ENCODE assay signal across 8 mouse cellular contexts in genomic region chr12:54694847-54695510, GRCm38 (mm10). TPM values are rescaled to one million over a fixed set of nuclear protein-coding genes. Genes with fewer than 3 reads are reported as not detected.
A peak's percentile ranks its signal among the peaks of the same experiment; 100 is the strongest.
DNase-seq lines count a peak whose midpoint lies in the region; ATAC-seq and TF ChIP-seq lines count a peak whose summit lies in the region.

No protein-coding gene starts in this region.

- no peaks in the 10 kb centered on the region for H3K27me3 ChIP-seq in liver, adult 2 months (ENCODE audit: control insufficient read depth, insufficient read depth, low read length)
- H3K27me3 ChIP-seq in embryonic facial prominence, embryonic 14.5 days (replicated peaks; ENCODE audit: control insufficient read depth, insufficient read depth, low read length): no peaks in the 10 kb centered on the region
- H3K27me3 ChIP-seq in intestine, embryonic 14.5 days (replicated peaks; ENCODE audit: control insufficient read depth, insufficient read depth, low read length): no peaks in the 10 kb centered on the region
- no peaks in the 10 kb centered on the region for H3K27me3 ChIP-seq in neural tube, embryonic 12.5 days (replicated peaks)

- H3K4me1 ChIP-seq in liver, adult 2 months (ENCODE audit: control insufficient read depth, insufficient read depth, low read length): no peaks in the 10 kb centered on the region
- no peaks in the 10 kb centered on the region; the same call in 1 of the 2 replicates for H3K4me1 ChIP-seq in embryonic facial prominence, embryonic 14.5 days (ENCODE audit: control insufficient read depth, insufficient read depth, low read length)
- H3K4me1 ChIP-seq in intestine, embryonic 14.5 days (replicated peaks; ENCODE audit: control insufficient read depth, insufficient read depth, low read length): peaks cover 4% of the 10 kb centered on the region; the same call in 1 of the 2 replicates
- H3K4me1 ChIP-seq in neural tube, embryonic 12.5 days: peaks cover 4% of the 10 kb centered on the region

- H3K4me3 ChIP-seq in liver, adult 2 months (ENCODE audit: insufficient read depth, low read depth, low read length): peak overlapping the region; percentile 99
- H3K4me3 ChIP-seq in embryonic facial prominence, embryonic 14.5 days (ENCODE audit: low read depth, low read length): peak overlapping the region; percentile 93
- peak overlapping the region; percentile 61 for H3K4me3 ChIP-seq in intestine, embryonic 14.5 days (ENCODE audit: low read depth, low read length)
- peak overlapping the region; percentile 74 for H3K4me3 ChIP-seq in neural tube, embryonic 12.5 days

- WGBS in liver, adult 2 months: 37% methylated on average over 12 of the region's 12 CpGs
- WGBS in embryonic facial prominence, embryonic 14.5 days: 38% methylated on average over 12 of the region's 12 CpGs
- 38% methylated on average over 12 of the region's 12 CpGs for WGBS in intestine, embryonic 14.5 days
- WGBS in neural tube, embryonic 12.5 days: 38% methylated on average over 12 of the region's 12 CpGs

- H3K27ac ChIP-seq in liver, adult 2 months (replicated peaks; ENCODE audit: insufficient read depth, low read depth, low read length): peak overlapping the region; percentile 96
- H3K27ac ChIP-seq in embryonic facial prominence, embryonic 14.5 days (replicated peaks; ENCODE audit: low read depth, low read length): peak overlapping the region; percentile 98
- H3K27ac ChIP-seq in intestine, embryonic 14.5 days (ENCODE audit: low read depth): peak overlapping the region; percentile 96
- H3K27ac ChIP-seq in neural tube, embryonic 12.5 days: peak overlapping the region; percentile 93

- no peak for TF ChIP-seq POLR2A in liver, adult 2 months (IDR thresholded peaks at IDR 0.05; ENCODE audit: extremely low read depth, insufficient read depth, low read length)

- peak overlapping the region; percentile 99 for H3K9ac ChIP-seq in liver, adult 2 months (ENCODE audit: low read depth, low read length)
- peak overlapping the region; percentile 88 for H3K9ac ChIP-seq in embryonic facial prominence, embryonic 14.5 days (ENCODE audit: low read depth, low read length)
- H3K9ac ChIP-seq in intestine, embryonic 14.5 days (ENCODE audit: low read length): peak overlapping the region; percentile 59
- H3K9ac ChIP-seq in neural tube, embryonic 12.5 days: peak overlapping the region; percentile 83

- H3K79me2 ChIP-seq in liver, adult 2 months (ENCODE audit: control insufficient read depth, insufficient read depth, low read length): no peaks in the 10 kb centered on the region

- DNase-seq in liver, adult 2 months (ENCODE audit: extremely low read depth, low read depth, low spot score): no peak
- DNase-seq in liver: no peak
- DNase-seq in embryonic facial prominence, embryonic 14.5 days (ENCODE audit: low spot score): no peak
- no peak for DNase-seq in intestine, embryonic 14.5 days (ENCODE audit: low spot score)
- DNase-seq in left cerebral cortex, adult 9 months (ENCODE audit: low spot score in 2 of 2): no peak
- DNase-seq in left cerebral cortex, adult 18-20 months (ENCODE audit: low spot score in 2 of 2): no peak
- DNase-seq in natural killer cell, adult 2 months (ENCODE audit: low spot score in 2 of 2): no peak

- TF ChIP-seq CTCF in liver, adult 2 months (IDR thresholded peaks at IDR 0.05; ENCODE audit: low read depth, low read length): no peak

- peaks cover 12% of the 10 kb centered on the region; the same call in 1 of the 2 replicates for H3K36me3 ChIP-seq in liver, adult 2 months (ENCODE audit: control insufficient read depth, insufficient read depth, low read length)
- peaks cover 27% of the 10 kb centered on the region for H3K36me3 ChIP-seq in embryonic facial prominence, embryonic 14.5 days (ENCODE audit: control insufficient read depth, insufficient read depth, low read length)
- peaks cover 22% of the 10 kb centered on the region for H3K36me3 ChIP-seq in intestine, embryonic 14.5 days (ENCODE audit: control insufficient read depth, insufficient read depth, low read length)
- H3K36me3 ChIP-seq in neural tube, embryonic 12.5 days: peaks cover 14% of the 10 kb centered on the region

- peak overlapping the region; percentile 76 for H3K4me2 ChIP-seq in embryonic facial prominence, embryonic 14.5 days (ENCODE audit: low read depth, low read length)
- peak overlapping the region; percentile 70 for H3K4me2 ChIP-seq in intestine, embryonic 14.5 days (ENCODE audit: low read length)
- peak overlapping the region; percentile 65 for H3K4me2 ChIP-seq in neural tube, embryonic 12.5 days (replicated peaks)

- no peaks in the 10 kb centered on the region for H3K9me3 ChIP-seq in embryonic facial prominence, embryonic 14.5 days (ENCODE audit: control insufficient read depth, low read length)
- H3K9me3 ChIP-seq in intestine, embryonic 14.5 days (ENCODE audit: control insufficient read depth, low read length): no peaks in the 10 kb centered on the region
- H3K9me3 ChIP-seq in neural tube, embryonic 12.5 days: no peaks in the 10 kb centered on the region

- no peak for ATAC-seq in embryonic facial prominence, embryonic 14.5 days (ENCODE audit: low read depth)
- no peak for ATAC-seq in intestine, embryonic 14.5 days (replicated peaks; ENCODE audit: low FRiP score, low TSS enrichment, low read depth)
- no peak for ATAC-seq in neural tube, embryonic 12.5 days (ENCODE audit: low FRiP score, low read depth)

RNA-seq across cellular contexts. Expression of gene Eapp, which starts 0.7 kb away (rescaled TPM):
- total RNA-seq in liver, adult 2 months (2014; rRNA removed): 12.4 and 17.1 TPM in 2 replicates
- 15.9 and 24.6 TPM in 2 replicates for polyA plus RNA-seq in liver, adult 2 months (2012; rRNA removed)
- 59.0 and 63.2 TPM in 2 replicates for polyA plus RNA-seq in embryonic facial prominence, embryonic 14.5 days (2014; fragmentation: Nextera tagmentation; extraction: Ambion mirVana)
- 59.2 and 61.5 TPM in 2 replicates for polyA plus RNA-seq in intestine, embryonic 14.5 days (2014; fragmentation: Nextera tagmentation; extraction: Ambion mirVana)
- 71.3 and 81.3 TPM in 2 replicates for polyA plus RNA-seq in neural tube, embryonic 12.5 days (2016; fragmentation: Nextera tagmentation; extraction: Ambion mirVana)
- total RNA-seq in left cerebral cortex, adult 18-20 months (2021): 10 to 100 TPM; 43.2 to 44.7 TPM

RNA-seq across cellular contexts. Expression of gene Sptssa, which starts 38.6 kb away (rescaled TPM):
- total RNA-seq in liver, adult 2 months (2014; rRNA removed): 70.2 and 86.3 TPM in 2 replicates
- polyA plus RNA-seq in liver, adult 2 months (2012; rRNA removed): 98.6 and 102 TPM in 2 replicates
- 194 and 206 TPM in 2 replicates for polyA plus RNA-seq in embryonic facial prominence, embryonic 14.5 days (2014; fragmentation: Nextera tagmentation; extraction: Ambion mirVana)
- polyA plus RNA-seq in intestine, embryonic 14.5 days (2014; fragmentation: Nextera tagmentation; extraction: Ambion mirVana): 216 and 224 TPM in 2 replicates
- polyA plus RNA-seq in neural tube, embryonic 12.5 days (2016; fragmentation: Nextera tagmentation; extraction: Ambion mirVana): 169 and 171 TPM in 2 replicates
- total RNA-seq in left cerebral cortex, adult 18-20 months (2021): 10 to 100 TPM; 24.8 to 25.7 TPM
